Mouse (Mus musculus) retina, adult 2 months (tissue): ENCODE measurements around the gene Tpd52l2.

ENCODE experiments used
- DNase-seq: peaks from one replicate; pipeline ENCODE4 v3.0.0-alpha.2; 2012; ENCODE audit warnings: low read depth, low spot score

Gene Tpd52l2

DNA sequence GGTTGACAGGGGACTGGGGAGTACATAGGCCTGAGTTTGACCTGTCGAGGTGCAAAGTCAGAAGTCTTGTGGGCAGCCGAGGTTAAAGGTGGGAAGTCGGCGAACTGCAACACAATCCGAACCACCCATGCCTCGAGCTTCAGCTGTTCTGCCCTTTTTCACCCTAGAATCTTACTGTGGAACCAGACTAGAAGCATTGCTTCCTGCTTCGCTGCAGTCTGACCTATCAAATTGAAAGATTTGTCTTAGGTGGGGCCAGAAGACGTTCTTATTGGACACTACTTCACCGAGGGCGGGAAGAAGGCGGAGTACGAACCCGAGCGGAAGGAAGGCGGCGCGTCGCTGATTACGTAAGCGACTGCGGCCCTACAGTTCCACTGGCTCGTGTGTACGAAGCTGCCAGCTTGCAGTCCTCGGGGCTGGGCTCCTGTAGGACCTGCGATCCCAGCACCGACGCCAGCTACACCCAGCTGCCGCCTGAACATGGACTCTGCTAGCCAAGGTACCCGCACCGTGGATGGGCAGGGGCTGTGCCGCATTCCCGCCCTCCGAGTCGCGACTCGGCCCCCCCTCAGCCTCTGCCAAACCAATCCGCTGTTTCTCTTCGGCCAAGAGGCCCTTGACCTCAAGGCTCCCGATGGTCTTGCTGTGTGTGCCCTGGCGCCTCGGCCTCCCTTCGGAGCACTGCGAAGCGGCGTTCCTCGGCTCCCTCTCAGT, at the start of gene Tpd52l2:
Gene Tpd52l2 (plus strand): TSS at position 312 of the 717 bp plus-strand sequence.
- DNase-seq: peak; percentile 84

GRCm38 (mm10) chr2:181452181-181452580, 44.8 kb upstream of the Tpd52l2 start:
- DNase-seq: no peak

DNA sequence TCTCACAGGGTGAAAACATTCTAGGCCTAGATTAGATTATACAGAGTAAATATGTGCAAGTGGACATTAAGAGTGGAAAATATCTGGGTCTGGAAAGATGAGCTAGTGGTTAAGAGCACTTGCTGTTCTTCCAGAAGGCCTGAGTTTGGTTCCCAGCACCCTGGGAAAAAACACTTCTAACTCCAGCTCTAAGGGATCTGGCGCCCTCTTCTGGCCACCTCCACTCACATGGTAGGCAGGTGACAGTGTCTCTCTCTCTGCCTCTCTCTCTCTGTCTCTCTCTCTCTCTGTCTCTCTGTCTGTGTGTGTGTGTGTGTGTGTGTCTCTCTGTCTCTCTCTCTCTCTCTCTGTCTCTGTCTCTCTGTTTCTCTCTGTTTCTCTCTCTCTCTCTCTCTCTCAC, 43.7 kb upstream of the Tpd52l2 start:
- no peak for DNase-seq

DNA sequence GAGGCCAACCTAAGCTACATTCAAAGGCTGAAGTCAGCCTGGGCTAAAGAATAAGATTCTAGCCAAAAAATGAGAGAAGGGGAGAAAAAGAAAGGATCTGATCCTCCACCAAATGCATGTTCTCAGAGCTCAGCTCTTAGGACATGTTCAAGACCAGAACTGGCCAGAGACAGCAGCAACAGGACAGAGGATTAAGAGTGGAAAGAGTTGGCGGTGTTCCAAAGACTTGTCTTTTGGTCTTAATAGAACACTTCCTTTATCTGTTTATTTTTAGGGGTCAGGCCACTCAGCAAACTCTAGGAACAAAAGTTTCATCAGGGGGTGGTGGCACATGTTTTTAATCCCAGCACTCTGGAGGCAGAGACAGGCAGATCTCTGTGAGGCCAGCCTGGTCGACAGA, 41.0 kb upstream of the Tpd52l2 start:
- DNase-seq: no peak

GRCm38 (mm10) chr2:181457831-181458230, 39.1 kb upstream of the Tpd52l2 start:
- DNase-seq: no peak

- DNase-seq: no peak
These were observed 38.4 kb upstream of the Tpd52l2 start for GRCm38 (mm10) chr2:181458411-181459152.

DNA sequence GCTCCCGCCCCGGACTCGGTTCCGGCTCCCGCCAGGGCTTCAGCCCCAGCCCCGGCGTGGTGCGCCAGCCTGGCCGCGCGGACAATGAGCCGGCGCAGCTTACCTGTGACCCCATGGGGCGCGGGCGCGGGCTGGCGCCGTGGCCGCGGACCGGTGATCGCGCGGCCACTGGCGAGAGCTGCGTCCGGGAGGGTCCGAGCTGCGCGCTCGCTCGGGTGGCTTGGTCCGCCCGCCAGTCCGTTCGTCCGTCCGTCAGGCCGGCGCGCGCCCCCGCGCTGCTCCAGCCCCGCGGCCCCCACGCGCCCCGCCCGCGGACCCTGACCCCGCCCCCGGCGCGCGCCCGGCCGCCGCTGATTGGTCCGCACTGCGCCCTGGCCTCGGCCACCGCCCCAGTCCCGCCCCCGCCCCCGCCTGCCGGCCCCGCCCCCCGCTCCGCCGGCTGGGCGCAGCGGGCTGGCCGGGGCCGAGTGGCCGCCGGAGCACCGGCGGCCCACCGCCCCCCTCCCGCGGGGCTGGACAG, 37.7 kb upstream of the Tpd52l2 start, which contains the start of gene Zbtb46:
Gene Zbtb46 (minus strand): TSS at position 274 of the 520 bp plus-strand sequence.
- DNase-seq: peak; percentile 57

DNA sequence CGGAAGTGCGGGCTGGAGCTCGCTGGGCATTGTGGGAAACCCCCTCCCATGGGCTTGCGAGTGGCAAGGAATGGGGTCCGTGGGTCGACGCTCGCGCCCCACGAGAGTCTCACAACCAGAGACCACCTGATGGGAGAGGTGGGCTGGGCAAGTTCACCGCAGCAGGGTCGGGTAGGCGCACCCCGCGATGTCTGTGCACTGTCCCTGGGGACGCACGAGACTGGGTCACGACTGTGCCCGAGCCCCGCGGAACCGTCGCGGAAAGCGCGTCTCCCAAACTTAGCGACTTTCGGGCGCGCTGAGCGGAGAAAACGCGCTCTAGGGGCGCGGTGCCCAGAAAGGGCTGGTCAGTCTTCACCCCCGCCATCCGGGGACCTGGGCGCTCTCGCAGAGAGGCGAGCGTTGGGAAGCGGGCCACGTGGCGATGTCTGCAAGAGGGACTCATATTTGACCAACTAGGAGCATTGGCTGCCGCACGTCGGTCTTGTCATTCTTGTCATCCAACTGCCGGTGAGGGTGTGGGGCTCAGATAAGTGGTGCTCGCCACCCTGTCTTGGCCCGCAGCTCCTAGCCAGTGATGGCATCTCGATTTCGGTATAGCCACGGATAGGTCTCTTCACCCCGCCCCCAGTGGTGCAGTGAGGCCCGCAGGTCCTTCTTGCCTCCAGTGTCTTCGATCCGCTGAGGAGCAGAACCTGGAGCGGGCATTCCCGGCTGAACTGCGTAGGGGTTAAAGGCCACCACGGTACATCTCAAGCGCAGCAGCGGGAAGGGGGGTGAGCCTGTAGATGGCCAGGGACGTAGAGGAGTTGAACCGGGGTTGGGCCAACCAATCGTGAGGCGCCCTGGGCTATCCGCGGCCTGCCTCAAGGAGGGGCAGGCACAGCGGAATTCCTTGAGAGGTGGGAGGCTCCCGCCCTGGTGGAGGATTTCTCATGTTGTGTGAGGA, 37.0 kb upstream of the Tpd52l2 start:
- DNase-seq: no peak

DNA sequence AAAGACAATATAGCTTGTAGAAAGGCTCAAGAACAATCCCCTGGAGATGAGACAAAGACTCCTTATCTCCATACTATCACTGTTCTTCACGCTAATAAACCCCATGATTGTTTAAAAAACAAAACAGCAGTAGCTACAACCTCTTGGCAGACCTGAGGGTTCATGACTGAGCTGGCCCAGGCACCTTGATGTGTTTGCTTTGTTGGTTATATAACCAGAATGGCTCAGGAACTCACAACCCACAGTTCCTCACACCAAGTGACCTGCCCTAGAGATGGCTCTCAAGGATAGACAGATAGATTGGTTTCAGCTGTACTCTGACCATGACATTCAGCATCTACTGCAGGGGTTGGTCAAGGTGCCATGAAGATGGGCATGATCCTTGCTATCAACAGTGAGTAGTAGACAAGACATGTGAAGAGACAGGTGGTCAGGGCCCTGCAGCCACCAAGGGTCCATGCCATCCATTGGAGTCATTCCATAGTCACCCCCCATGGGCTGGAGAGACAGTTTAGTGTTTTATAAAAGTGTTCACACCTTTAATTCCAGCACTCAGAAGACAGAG, 35.3 kb upstream of the Tpd52l2 start:
- DNase-seq: no peak

DNA sequence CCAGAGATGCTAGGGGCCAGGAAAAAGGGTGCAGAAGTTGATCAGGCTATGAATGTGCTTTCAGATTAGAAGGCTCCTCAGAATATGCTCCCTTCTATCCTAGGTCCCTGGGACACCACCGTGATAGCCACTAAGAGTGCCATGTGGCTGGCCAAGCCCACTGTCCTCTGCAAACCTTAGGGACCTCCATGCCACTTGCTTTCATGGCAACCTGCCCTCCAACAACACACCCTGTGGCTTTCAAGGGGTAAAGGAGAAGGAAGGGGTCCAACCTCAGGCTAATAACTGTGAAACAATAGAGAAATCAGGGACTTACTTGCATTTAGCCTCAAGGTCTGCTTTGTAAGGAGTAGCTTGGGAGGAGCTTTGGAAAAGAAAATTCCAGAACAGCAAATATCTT, 34.3 kb upstream of the Tpd52l2 start:
- no peak for DNase-seq

DNA sequence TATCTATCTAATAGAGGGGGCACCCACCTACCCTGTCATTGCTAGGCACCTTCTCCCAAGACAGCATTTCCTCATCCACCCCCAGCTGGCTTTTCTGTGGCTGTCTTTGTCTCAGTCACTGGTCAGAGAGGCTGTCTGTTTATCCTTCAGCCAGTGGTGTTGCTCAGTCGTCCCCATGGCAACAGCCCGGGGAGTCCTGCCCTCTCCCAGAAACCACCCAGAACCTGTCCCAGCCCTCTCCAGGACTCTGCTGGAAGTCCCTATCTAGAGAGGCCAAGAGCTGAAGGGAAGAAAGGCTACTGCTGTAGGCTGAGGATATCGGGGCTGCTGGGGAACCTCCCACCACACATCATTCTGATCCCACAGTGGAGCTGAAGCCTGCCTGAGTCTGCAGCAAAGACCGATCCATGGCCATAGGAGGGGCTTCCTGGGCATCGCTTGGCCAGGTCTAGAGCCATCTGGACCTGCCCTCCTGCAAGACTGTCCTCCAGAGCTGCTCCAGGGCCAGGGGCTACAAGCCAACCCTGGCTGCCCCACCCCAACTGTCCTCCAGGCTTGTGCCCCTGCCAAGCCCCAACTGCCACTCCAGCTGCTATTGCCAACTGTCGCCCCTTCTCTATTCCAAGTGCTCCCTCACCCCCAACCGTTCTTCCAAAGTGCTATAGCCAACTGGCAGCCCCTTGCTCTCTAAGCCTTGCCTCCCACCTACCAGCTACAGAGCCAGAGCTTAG, 33.8 kb upstream of the Tpd52l2 start:
- no peak for DNase-seq

DNA sequence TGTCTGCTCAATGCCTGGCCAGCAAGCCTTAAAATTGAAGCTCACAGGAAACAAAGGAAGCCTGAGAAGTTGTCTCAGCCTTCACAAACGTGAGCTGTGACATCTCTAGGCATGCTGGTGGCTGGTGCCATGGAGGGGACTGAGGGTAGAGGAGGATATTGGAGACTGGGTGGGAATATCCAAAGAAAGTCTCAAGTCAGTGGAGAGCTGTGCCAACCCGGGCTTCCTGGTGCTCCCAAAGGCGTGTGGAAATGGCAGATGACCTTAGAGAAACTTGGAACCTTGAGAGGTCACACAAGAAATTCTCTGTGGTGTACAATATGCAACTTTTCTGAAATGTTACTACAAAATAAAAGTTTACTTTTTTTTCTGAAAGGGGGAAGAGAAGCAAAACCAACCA, 31.5 kb upstream of the Tpd52l2 start:
- no peak for DNase-seq

DNA sequence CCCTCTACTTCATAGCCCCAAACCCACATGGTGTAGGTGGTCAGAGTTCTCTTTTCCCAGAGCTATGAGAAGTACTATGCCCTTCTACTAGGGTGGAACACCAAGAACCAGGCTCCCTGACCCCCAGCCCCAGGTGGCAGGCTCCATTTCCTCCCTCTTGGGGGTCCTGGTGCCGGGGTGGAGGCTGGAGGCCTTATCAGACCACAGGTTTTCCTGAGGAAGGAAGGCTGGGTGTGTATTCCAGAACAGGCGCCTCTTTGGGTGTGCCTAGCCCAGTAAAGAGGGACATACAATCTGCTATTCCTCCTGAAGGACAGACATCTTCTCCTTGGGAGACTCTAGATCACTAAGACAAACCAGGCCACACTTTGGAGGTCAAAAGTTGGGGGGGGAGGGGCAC, 26.7 kb upstream of the Tpd52l2 start:
- DNase-seq: no peak

DNA sequence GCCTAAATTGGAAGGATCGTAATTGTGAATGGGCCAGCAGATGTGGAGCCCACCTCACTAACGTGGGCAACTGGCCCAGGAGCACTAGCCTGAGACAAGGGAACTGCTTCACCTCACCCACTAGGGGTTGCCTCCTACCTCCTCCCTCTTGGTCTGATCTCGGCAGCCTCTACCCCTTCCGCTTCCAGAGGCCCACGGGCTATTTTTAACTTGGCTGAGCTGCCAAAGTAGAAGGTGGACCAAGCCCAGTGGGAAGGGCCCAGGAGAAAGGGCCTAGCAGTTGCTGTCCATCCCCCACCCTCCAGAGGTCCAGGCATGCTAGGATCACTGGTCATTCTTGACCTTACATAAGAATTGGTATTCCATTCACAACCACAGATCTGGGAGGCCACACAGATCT, 25.7 kb upstream of the Tpd52l2 start:
- no peak for DNase-seq

DNA sequence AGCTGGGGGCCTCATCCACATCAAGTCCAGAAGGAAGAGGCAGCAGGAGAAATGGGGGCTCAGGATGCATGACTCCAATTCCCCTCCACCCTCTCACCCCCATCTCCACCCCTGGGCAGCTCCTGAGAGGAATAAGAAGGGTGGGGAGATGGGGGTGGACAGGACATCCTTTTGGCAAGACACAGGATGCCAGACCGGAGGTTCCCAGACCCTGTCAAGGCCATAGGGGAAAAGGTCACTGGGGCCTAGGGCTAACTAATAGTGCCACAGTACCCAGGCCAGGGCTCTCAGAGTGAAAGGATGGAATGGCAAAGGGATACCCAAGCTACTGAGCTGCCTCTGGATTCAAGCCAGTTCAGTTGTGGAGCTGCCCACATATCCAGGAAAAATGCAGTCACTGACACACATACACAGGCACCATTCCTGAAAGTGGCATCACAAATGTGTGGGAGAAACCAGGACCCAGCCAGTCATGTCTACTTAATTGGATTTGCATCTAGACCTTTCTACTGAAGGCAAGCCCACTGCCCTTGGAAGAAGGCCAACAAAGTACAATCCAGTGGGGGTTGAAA, 24.6 kb upstream of the Tpd52l2 start:
- no peak for DNase-seq

DNA sequence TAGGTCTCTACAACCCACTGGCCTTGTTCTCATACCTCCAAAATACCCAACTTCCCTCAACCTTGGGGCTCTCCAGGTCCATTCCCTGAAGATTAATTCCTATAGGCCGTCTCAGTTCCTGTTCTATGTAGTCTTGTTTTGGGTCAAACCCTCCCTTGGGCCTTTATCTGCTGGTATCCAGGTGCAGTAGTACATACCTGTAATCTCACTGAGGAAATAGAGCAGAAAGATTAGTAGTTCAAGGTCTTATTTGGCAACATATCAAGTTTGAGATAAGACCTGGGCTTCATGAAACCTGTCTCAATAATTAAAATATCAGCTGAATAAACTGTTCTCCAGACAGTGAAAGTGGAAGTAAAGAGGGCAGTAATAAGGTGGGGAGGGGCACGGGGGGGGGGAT, 13.8 kb upstream of the Tpd52l2 start:
- DNase-seq: no peak

GRCm38 (mm10) chr2:181483562-181484318, 13.2 kb upstream of the Tpd52l2 start:
- DNase-seq: no peak

DNA sequence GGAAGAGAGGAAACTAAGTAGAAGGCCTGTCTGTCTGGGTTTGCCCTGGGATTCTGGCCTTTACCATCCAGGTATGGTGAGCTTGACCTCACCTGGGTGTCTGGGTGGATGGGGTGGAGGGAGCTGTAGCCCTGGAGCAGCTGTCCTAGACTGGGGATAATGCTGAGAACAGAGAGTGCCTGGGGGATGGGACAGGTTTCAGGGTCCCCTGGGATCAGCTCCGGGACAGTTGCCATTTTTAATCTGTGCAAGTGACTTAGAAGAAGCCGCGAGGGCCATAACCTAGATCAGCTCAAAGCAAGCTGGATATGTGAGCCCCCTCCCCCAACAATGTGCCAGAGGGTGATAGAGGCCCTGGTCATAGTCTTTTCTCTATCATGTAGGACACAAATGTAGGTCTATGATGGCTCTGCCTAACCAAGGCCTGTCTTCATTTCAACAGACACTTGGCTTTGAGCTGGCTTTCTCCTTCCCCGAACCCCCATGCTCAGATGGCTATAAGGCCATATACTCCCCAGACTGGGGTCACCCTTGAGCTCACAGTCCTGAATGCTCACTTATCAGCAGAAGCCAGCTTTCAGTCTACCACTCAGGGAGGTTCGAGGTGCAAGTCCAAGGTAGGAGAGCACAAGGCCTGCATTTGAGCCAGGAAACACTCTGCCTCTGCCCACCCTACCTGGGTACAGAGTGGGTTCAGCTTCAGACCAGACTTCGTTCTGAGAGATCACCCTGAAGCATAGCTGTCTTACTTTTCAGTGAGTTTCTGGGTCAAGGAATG, 12.3 kb upstream of the Tpd52l2 start:
- DNase-seq: no peak

- no peak for DNase-seq
These were observed 11.2 kb upstream of the Tpd52l2 start for GRCm38 (mm10) chr2:181485741-181486140.
